Mouse (Mus musculus) heart, adult 2 months (tissue): ENCODE data around the gene Znhit3.

Experiments
- CTCF ChIP-seq: fragments of 200-600 bp; IDR thresholded peaks from 2 replicates; pipeline ENCODE4 v1.8.1; 2022; ENCODE audit warnings: antibody characterized with exemption, mild to moderate bottlenecking, moderate library complexity
- EP300 ChIP-seq: fragments of 200-500 bp; IDR thresholded peaks from 2 replicates; pipeline ENCODE4 v1.6.1; 2011; ENCODE audit warnings: low read depth, low read length, control low read depth; ENCODE audit not compliant: insufficient read depth
- POLR2A ChIP-seq: fragments of 200-500 bp; IDR thresholded peaks from 2 replicates; pipeline ENCODE4 v1.6.1; 2011; ENCODE audit warnings: mild to moderate bottlenecking, low read depth, low read length, control low read depth; ENCODE audit not compliant: insufficient read depth

- TF ChIP-seq CTCF (no peak), EP300 (no peak), POLR2A (no peak)
Measured at GRCm38 (mm10) chr11:84865268-84865667, 50.9 kb downstream of the Znhit3 start.
